ENCODE assay signal across 9 mouse cellular contexts in genomic region chr6:84272520-84273311, GRCm38 (mm10).
DNase-seq lines count a peak whose midpoint lies in the region; ATAC-seq lines count a peak whose summit lies in the region.
"Had no signal": no experiment of that assay in that cellular context is flagged by ENCODE, and none has a peak within 500 bp of the region (broad histone marks: within the 10 kb centered on the region; RNA-seq: fewer than 3 reads in every experiment).

No protein-coding gene starts in this region.

- WGBS in hindbrain, embryonic 15.5 days = 40% methylated on average over 6 of the region's 6 CpGs
- 40% methylated on average over 6 of the region's 6 CpGs for WGBS in neural tube, embryonic 11.5 days
- 68% methylated on average over 6 of the region's 6 CpGs for WGBS in liver, embryonic 12.5 days (ENCODE audit: insufficient replicate concordance)

- H3K4me3 ChIP-seq in hindbrain, embryonic 15.5 days = no peak overlapping the region
- H3K4me3 ChIP-seq in neural tube, embryonic 11.5 days (ENCODE audit: low read depth, low read length) = no peak overlapping the region
- H3K4me3 ChIP-seq in liver, embryonic 12.5 days = no peak overlapping the region
- H3K4me3 ChIP-seq: megakaryocyte, embryonic 14.5 days had no signal

- no peaks in the 10 kb centered on the region for H3K36me3 ChIP-seq in hindbrain, embryonic 15.5 days
- no peaks in the 10 kb centered on the region for H3K36me3 ChIP-seq in neural tube, embryonic 11.5 days (ENCODE audit: control insufficient read depth, insufficient read depth, low read length)
- no peaks in the 10 kb centered on the region for H3K36me3 ChIP-seq in liver, embryonic 12.5 days

- peak; percentile 84 for ATAC-seq in hindbrain, embryonic 15.5 days (ENCODE audit: low FRiP score, low read depth)
- ATAC-seq in neural tube, embryonic 11.5 days (ENCODE audit: insufficient read depth, low FRiP score, low TSS enrichment) = peak; percentile 94
- ATAC-seq in liver, embryonic 12.5 days = no peak

- intact Hi-C loops in heart, postnatal 36 days (cut with DNase I) = no loop called here

- no peak overlapping the region for H3K9ac ChIP-seq in hindbrain, embryonic 15.5 days
- H3K9ac ChIP-seq in neural tube, embryonic 11.5 days (ENCODE audit: low read length) = no peak overlapping the region
- H3K9ac ChIP-seq in liver, embryonic 12.5 days = no peak overlapping the region

- H3K27ac ChIP-seq in hindbrain, embryonic 15.5 days (replicated peaks) = 0 out of 2 replicates have a peak overlapping the region, but pooled peaks have one; percentile 20
- no peak overlapping the region for H3K27ac ChIP-seq in neural tube, embryonic 11.5 days (ENCODE audit: low read depth, low read length)
- no peak overlapping the region for H3K27ac ChIP-seq in liver, embryonic 12.5 days

- H3K9me3 ChIP-seq in hindbrain, embryonic 15.5 days = no peaks in the 10 kb centered on the region
- no peaks in the 10 kb centered on the region for H3K9me3 ChIP-seq in neural tube, embryonic 11.5 days (ENCODE audit: control insufficient read depth, low read length)
- H3K9me3 ChIP-seq in liver, embryonic 12.5 days (replicated peaks) = no peaks in the 10 kb centered on the region

- peaks cover 10% of the 10 kb centered on the region for H3K4me1 ChIP-seq in hindbrain, embryonic 15.5 days (replicated peaks)
- H3K4me1 ChIP-seq in neural tube, embryonic 11.5 days (ENCODE audit: control insufficient read depth, insufficient read depth, low read length) = peaks cover 15% of the 10 kb centered on the region
- H3K4me1 ChIP-seq in liver, embryonic 12.5 days = no peaks in the 10 kb centered on the region
- H3K4me1 ChIP-seq: megakaryocyte, embryonic 14.5 days had no signal

- no peak overlapping the region for H3K4me2 ChIP-seq in hindbrain, embryonic 15.5 days
- H3K4me2 ChIP-seq in neural tube, embryonic 11.5 days (ENCODE audit: low read depth) = no peak overlapping the region
- H3K4me2 ChIP-seq in liver, embryonic 12.5 days = no peak overlapping the region

- DNase-seq in heart, adult 18-20 months = peak; percentile 58 to 73
- DNase-seq in heart, postnatal 36 days = no peak
- peak; percentile 53 for DNase-seq in embryo, embryonic 11.5 days (ENCODE audit: low read depth, low spot score)
- peak; percentile 42 to 51 for DNase-seq in layer of hippocampus, postnatal 10 days (ENCODE audit: low spot score in 2 of 2)
- DNase-seq in neural tube, embryonic 11.5 days (ENCODE audit: low spot score) = peak; percentile 80
- no peak for DNase-seq in natural killer cell, adult 2 months (ENCODE audit: low spot score in 2 of 2)

- H3K27me3 ChIP-seq in hindbrain, embryonic 15.5 days = no peaks in the 10 kb centered on the region
- H3K27me3 ChIP-seq in neural tube, embryonic 11.5 days (ENCODE audit: control insufficient read depth, insufficient read depth, low read length) = no peaks in the 10 kb centered on the region
- peaks cover 5% of the 10 kb centered on the region; the same call in 1 of the 2 replicates for H3K27me3 ChIP-seq in liver, embryonic 12.5 days (replicated peaks)

Comparison
In these comparisons a context has a peak if more than half of its experiments do, and no peak if none do; other contexts are left out.
1. DNase-seq: peak in heart, adult 18-20 months (2 of 2), embryo, embryonic 11.5 days (single experiment), layer of hippocampus, postnatal 10 days (2 of 2) and neural tube, embryonic 11.5 days (single experiment); none in heart, postnatal 36 days (0 of 2) and natural killer cell, adult 2 months (0 of 2).